Mouse (Mus musculus) hindbrain, embryonic 11.5 days (tissue): ENCODE results near the gene Gm10272. TPM values are rescaled to one million over a fixed set of nuclear protein-coding genes. Genes with fewer than 3 reads are reported as not detected.
"Not testable (repeated sequence)": the region's sequence is repeated elsewhere in the genome, so short reads cannot be mapped to it uniquely, and the experiment has no call there.

Experiments used
- ATAC-seq: fragments of 200-750 bp; cut with Nextera tagmentation; 2 replicates; pipeline ENCODE4 v1.8.0; 2017; ENCODE audit warnings: mild to moderate bottlenecking, moderate TSS enrichment, moderate library complexity; ENCODE audit not compliant: low FRiP score
- DNase-seq: peaks from one replicate; pipeline ENCODE4 v3.0.0-alpha.2; 2015; ENCODE audit warnings: low spot score
- H3K27ac ChIP-seq: fragments of 300-500 bp; sonication (generic); 2 replicates; pipeline ENCODE4 v1.5.1; 2014; ENCODE audit warnings: mild to moderate bottlenecking, low read depth, low read length
- H3K27me3 ChIP-seq: fragments of 300-500 bp; sonication (generic); 2 replicates; pipeline ENCODE4 v1.6.1; 2014; ENCODE audit warnings: mild to moderate bottlenecking, low read length, moderate library complexity, mixed read lengths; ENCODE audit not compliant: control insufficient read depth, insufficient read depth
- H3K36me3 ChIP-seq: fragments of 300-500 bp; sonication (generic); 2 replicates; pipeline ENCODE4 v1.6.1; 2014; ENCODE audit warnings: mild to moderate bottlenecking, low read length, moderate library complexity, mixed read lengths; ENCODE audit not compliant: control insufficient read depth, insufficient read depth
- H3K4me1 ChIP-seq: fragments of 300-500 bp; sonication (generic); replicated peaks from 2 replicates; pipeline ENCODE4 v1.6.1; 2014; ENCODE audit warnings: low read length, mixed read lengths; ENCODE audit not compliant: control insufficient read depth, insufficient read depth
- H3K4me2 ChIP-seq: fragments of 300-500 bp; sonication (generic); replicated peaks from 2 replicates; pipeline ENCODE4 v1.6.1; 2014; ENCODE audit warnings: mild to moderate bottlenecking, low read depth, low read length
- H3K4me3 ChIP-seq: fragments of 300-500 bp; sonication (generic); 2 replicates; pipeline ENCODE4 v1.5.1; 2014; ENCODE audit warnings: low read depth, low read length
- H3K9ac ChIP-seq: fragments of 300-500 bp; sonication (generic); 2 replicates; pipeline ENCODE4 v1.6.1; 2014; ENCODE audit warnings: low read depth, low read length
- H3K9me3 ChIP-seq: fragments of 300-500 bp; sonication (generic); 2 replicates; pipeline ENCODE4 v1.6.1; 2016; ENCODE audit warnings: low read length; ENCODE audit not compliant: control insufficient read depth
- WGBS: fragments of 180-500 bp; shearing (Covaris S2); extraction: QIAGEN DNeasy Blood & Tissue Kit; methylation state at CpG from one replicate; pipeline ENCODE4 v1.1.7; 2014; 5-methylcytosine and 5-hydroxymethylcytosine counted together
- polyA plus RNA-seq: library from polyadenylated mRNA; unstranded; fragments of >200 nt; fragmentation: Nextera tagmentation; extraction: Ambion mirVana; gene quantifications from 2 replicates; pipeline ENCODE4 v1.2.1, GENCODE M21; 2014

The Gm10272 gene
- polyA plus RNA-seq, 1 experiment from 2014 or later = not detected

DNA sequence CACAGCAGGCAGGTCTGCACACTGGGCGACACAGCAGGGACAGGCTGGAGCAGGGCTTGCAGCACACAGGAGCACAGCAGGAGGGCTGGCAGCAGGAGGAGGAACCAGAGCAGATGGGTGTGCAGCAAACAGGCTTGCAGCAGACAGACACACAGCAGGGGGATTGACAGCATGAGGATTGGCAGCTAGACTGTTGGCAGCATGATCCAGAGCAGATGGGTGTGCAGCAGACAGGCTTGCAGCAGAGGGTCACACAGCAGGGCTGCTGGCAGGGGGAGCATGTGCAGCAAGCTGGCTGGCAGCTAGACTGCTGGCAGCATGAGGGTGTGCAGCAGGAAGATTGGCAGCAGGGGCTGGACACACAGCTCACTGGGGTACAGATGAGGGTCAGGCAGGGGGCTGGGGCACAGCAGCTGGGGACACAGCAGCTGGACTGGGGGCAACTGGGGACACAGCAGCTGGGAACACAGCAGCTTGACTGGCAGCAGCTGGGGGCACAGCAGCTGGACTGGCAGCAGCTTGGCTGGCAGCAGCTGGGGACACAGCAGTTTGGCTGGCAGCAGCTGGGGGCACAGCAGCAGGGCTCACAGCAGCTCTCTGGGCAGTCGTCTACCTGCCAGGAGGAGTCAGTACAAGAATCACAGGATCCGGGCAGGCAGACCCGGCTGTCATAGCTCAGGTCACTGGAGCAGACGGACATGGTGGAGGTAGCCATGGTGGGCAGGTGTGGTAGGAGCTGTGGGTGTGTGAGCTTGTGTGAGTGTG, 35.7 kb downstream of the Gm10272 start, which contains the start of gene Gm18596:
Gm18596 (minus strand) TSS at position 715 of the 765 bp plus-strand sequence.
- not testable (repeated sequence) for H3K4me3 ChIP-seq, H3K9me3 ChIP-seq, H3K27ac ChIP-seq, H3K4me1 ChIP-seq, H3K36me3 ChIP-seq, H3K4me2 ChIP-seq, H3K9ac ChIP-seq, DNase-seq, ATAC-seq, H3K27me3 ChIP-seq
- 51% methylated on average over 4 of the region's 5 CpGs for WGBS

DNA sequence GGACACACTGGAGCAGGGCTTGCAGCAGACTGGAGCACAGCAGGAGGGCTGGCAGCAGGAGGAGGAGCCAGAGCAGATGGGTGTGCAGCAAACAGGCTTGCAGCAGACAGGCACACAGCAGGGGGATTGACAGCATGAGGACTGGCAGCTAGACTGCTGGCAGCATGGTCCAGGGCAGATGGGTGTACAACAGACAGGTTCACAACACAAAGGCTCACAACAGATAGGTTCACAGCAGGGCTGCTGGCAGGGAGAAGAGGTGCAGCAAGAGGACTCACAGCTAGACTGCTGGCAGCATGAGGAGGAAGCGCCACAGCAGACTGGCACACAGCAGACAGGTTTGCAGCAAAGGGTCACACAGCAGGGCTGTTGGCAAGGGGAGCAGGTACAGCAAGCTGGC, 44.3 kb downstream of the Gm10272 start:
- H3K27me3 ChIP-seq, DNase-seq, H3K27ac ChIP-seq, H3K4me2 ChIP-seq, H3K9ac ChIP-seq, ATAC-seq, H3K9me3 ChIP-seq, H3K4me1 ChIP-seq, H3K4me3 ChIP-seq, H3K36me3 ChIP-seq: not testable (repeated sequence)
- 72% methylated on average over 1 of the region's 1 CpGs for WGBS

DNA sequence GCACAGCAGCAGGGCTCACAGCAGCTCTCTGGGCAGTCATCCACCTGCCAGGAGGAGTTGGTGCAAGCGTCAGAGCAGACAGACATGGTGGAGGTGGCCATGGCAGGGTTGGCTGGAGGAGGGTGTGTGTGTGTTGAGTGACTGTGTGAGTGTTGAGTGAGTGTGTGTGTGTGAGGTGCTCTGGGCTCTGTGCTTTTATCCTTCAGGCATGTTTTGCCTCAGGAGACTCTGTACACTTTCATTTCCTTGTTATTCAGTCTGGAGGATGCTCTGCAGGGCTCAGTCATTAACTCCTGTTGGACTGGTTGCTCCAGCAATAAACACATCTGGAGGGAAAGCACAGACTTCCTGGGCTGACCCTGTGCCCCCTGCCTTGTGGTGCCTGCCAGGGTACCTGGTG, 44.8 kb downstream of the Gm10272 start, which contains the start of gene Gm9736:
Gm9736 (minus strand) TSS at position 101 of the 400 bp plus-strand sequence.
- not testable (repeated sequence) for H3K9ac ChIP-seq, H3K4me1 ChIP-seq, H3K36me3 ChIP-seq, H3K4me2 ChIP-seq, ATAC-seq, H3K4me3 ChIP-seq, DNase-seq, H3K9me3 ChIP-seq, H3K27ac ChIP-seq, H3K27me3 ChIP-seq
- WGBS = 50% methylated on average over 1 of the region's 1 CpGs

DNA sequence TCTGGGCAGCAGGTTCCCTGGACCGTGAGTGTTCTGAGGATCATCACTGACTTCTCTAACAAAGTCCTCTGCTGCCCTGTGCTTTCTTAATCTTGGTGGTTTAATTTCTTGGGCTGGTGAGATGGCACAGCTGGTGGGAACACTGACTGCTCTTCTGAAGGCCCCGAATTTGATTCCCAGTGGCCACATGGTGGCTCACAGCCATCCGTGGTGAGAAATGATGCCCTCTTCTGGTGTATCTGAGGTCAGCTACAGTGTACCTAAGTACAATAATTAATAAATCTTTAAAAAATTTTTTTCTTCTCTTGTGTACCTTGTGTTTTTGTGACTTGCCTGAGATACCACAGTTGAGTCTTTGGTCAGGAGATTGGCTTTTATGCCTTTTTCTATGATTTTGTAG, 45.9 kb downstream of the Gm10272 start:
- not testable (repeated sequence) for H3K27me3 ChIP-seq, H3K27ac ChIP-seq, H3K4me1 ChIP-seq, ATAC-seq, H3K4me2 ChIP-seq, H3K4me3 ChIP-seq, H3K36me3 ChIP-seq, DNase-seq, H3K9ac ChIP-seq, H3K9me3 ChIP-seq
- 66% methylated on average over 3 of the region's 3 CpGs for WGBS

DNA sequence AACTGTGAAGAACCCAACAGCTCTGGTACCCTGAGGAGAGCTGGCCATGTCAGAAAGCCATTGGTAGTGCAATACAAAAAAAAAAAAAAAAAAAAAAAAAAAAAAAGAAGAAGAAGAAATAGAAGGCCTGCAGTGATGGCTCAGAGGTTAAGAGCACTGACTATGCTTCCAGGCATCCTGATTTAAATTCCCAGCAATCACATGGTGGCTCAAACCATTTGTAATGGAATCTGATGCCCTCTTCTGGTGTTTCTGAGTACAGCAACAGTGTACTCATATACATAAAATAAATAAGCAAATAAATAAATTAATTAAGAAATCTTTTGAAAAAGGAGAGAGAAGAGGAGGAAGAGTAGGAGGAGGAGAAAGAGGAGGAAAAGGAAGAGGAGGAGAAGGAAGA, 47.0 kb downstream of the Gm10272 start:
- ATAC-seq = no peak
- H3K27ac ChIP-seq = no peak overlapping the region
- H3K36me3 ChIP-seq = no peaks in the 10 kb centered on the region
- no peak overlapping the region for H3K9ac ChIP-seq
- no peaks in the 10 kb centered on the region for H3K4me1 ChIP-seq
- H3K4me2 ChIP-seq = no peak overlapping the region
- no peaks in the 10 kb centered on the region for H3K9me3 ChIP-seq
- no peak for DNase-seq
- no peaks in the 10 kb centered on the region for H3K27me3 ChIP-seq
- H3K4me3 ChIP-seq = no peak overlapping the region

Other genes with a start within 250 kb of the Gm10272 start
- gene Fam207a, start 190.8 kb upstream of the Gm10272 start, polyA plus RNA-seq = 34.6 and 41.8 TPM in 2 replicates
- 1.2 and 1.8 TPM in 2 replicates for gene Itgb2, start 176.4 kb upstream of the Gm10272 start, polyA plus RNA-seq
- 73.1 and 79.3 TPM in 2 replicates for gene Pttg1ip, start 124.9 kb upstream of the Gm10272 start, polyA plus RNA-seq
- 287 and 321 TPM in 2 replicates for gene Sumo3, start 100.5 kb upstream of the Gm10272 start, polyA plus RNA-seq
- gene Gm49325, start 100.4 kb upstream of the Gm10272 start, polyA plus RNA-seq = 2.2 TPM in 1 of 2 replicates, not detected in the other
- gene Ube2g2, start 84.4 kb upstream of the Gm10272 start, polyA plus RNA-seq = 40.5 and 50.0 TPM in 2 replicates
- gene Tspear, start 20.1 kb upstream of the Gm10272 start, polyA plus RNA-seq = 0.56 and 0.64 TPM in 2 replicates
- gene Gm19402, start 15.9 kb upstream of the Gm10272 start, polyA plus RNA-seq = not detected in 2 replicates
- not detected in 2 replicates for gene Gm9508, start 9.4 kb upstream of the Gm10272 start, polyA plus RNA-seq
- not detected in 2 replicates for gene Gm10024, start 4.8 kb downstream of the Gm10272 start, polyA plus RNA-seq
- not detected in 2 replicates for gene Gm10142, start 9.2 kb downstream of the Gm10272 start, polyA plus RNA-seq
- not detected in 2 replicates for gene Krtap12-1, start 14.0 kb downstream of the Gm10272 start, polyA plus RNA-seq
- not detected in 2 replicates for gene Gm10100, start 19.9 kb downstream of the Gm10272 start, polyA plus RNA-seq
- gene Gm18596, start 36.0 kb downstream of the Gm10272 start, polyA plus RNA-seq = not detected in 2 replicates
- gene Gm9736, start 44.7 kb downstream of the Gm10272 start, polyA plus RNA-seq = not detected in 2 replicates
- gene Gm3233, start 53.1 kb downstream of the Gm10272 start, polyA plus RNA-seq = not detected in 2 replicates
- not detected in 2 replicates for gene Gm3238, start 64.7 kb downstream of the Gm10272 start, polyA plus RNA-seq
- not detected in 2 replicates for gene Gm7138, start 70.3 kb downstream of the Gm10272 start, polyA plus RNA-seq
- not detected in 2 replicates for gene Gm3250, start 75.9 kb downstream of the Gm10272 start, polyA plus RNA-seq
- not detected in 2 replicates for gene Gm7137, start 81.6 kb downstream of the Gm10272 start, polyA plus RNA-seq
- not detected in 2 replicates for gene Gm9639, start 88.5 kb downstream of the Gm10272 start, polyA plus RNA-seq
- gene Gm19668, start 92.5 kb downstream of the Gm10272 start, polyA plus RNA-seq = not detected in 2 replicates
- not detected in 2 replicates for gene Gm9507, start 105.2 kb downstream of the Gm10272 start, polyA plus RNA-seq
- gene Gm2696, start 108.1 kb downstream of the Gm10272 start, polyA plus RNA-seq = not detected in 2 replicates
- gene Krtap10-4, start 120.5 kb downstream of the Gm10272 start, polyA plus RNA-seq = not detected in 2 replicates
- gene Krtap10-10, start 129.3 kb downstream of the Gm10272 start, polyA plus RNA-seq = not detected in 2 replicates
- not detected in 2 replicates for gene Gm36176, start 140.2 kb downstream of the Gm10272 start, polyA plus RNA-seq
- gene Gm10318, start 146.2 kb downstream of the Gm10272 start, polyA plus RNA-seq = not detected in 2 replicates
- gene Gm3285, start 155.3 kb downstream of the Gm10272 start, polyA plus RNA-seq = not detected in 2 replicates
- gene Lrrc3, start 195.9 kb downstream of the Gm10272 start, polyA plus RNA-seq = 3.1 and 3.6 TPM in 2 replicates